Mouse (Mus musculus): ENCODE measurements around the gene Mogat2. TPM values are rescaled to one million over a fixed set of nuclear protein-coding genes. Genes with fewer than 3 reads are reported as not detected.

Gene Mogat2
- polyA plus RNA-seq, 1 experiment from 2014 or later: 0.80 TPM

Other genes starting within 250 kb of the Mogat2 start
- gene Uvrag, start 97.5 kb downstream of the Mogat2 start, polyA plus RNA-seq (2015; fragmentation: Nextera tagmentation; extraction: Ambion mirVana): 14.4 and 15.3 TPM in 2 replicates
- 23.7 and 24.9 TPM in 2 replicates for gene Dgat2, start 55.9 kb downstream of the Mogat2 start, polyA plus RNA-seq (2015; fragmentation: Nextera tagmentation; extraction: Ambion mirVana)
- gene Map6, start 28.8 kb upstream of the Mogat2 start, polyA plus RNA-seq (2015; fragmentation: Nextera tagmentation; extraction: Ambion mirVana): 127 and 137 TPM in 2 replicates
- 261 and 355 TPM in 2 replicates for gene Serpinh1, start 114.6 kb upstream of the Mogat2 start, polyA plus RNA-seq (2015; fragmentation: Nextera tagmentation; extraction: Ambion mirVana)
- 36.9 and 43.8 TPM in 2 replicates for gene Gdpd5, start 142.8 kb upstream of the Mogat2 start, polyA plus RNA-seq (2015; fragmentation: Nextera tagmentation; extraction: Ambion mirVana)
- gene Klhl35, start 227.4 kb upstream of the Mogat2 start, polyA plus RNA-seq (2015; fragmentation: Nextera tagmentation; extraction: Ambion mirVana): 0.54 and 1.6 TPM in 2 replicates
- 398 and 428 TPM in 2 replicates for gene Rps3, start 245.1 kb upstream of the Mogat2 start, polyA plus RNA-seq (2015; fragmentation: Nextera tagmentation; extraction: Ambion mirVana)

Measured in hindbrain, embryonic 16.5 days (tissue).